Mouse (Mus musculus) lung, postnatal 0 days (tissue): ENCODE measurements around the gene Stx6.

Source experiments
- CTCF ChIP-seq: IDR thresholded peaks from 2 replicates; pipeline ENCODE4 v1.5.1; 2016; ENCODE audit warnings: antibody characterized with exemption, mild to moderate bottlenecking
- EP300 ChIP-seq: IDR thresholded peaks from 2 replicates; pipeline ENCODE4 v1.6.1; 2016; ENCODE audit warnings: antibody characterized with exemption, mild to moderate bottlenecking, control low read depth

DNA sequence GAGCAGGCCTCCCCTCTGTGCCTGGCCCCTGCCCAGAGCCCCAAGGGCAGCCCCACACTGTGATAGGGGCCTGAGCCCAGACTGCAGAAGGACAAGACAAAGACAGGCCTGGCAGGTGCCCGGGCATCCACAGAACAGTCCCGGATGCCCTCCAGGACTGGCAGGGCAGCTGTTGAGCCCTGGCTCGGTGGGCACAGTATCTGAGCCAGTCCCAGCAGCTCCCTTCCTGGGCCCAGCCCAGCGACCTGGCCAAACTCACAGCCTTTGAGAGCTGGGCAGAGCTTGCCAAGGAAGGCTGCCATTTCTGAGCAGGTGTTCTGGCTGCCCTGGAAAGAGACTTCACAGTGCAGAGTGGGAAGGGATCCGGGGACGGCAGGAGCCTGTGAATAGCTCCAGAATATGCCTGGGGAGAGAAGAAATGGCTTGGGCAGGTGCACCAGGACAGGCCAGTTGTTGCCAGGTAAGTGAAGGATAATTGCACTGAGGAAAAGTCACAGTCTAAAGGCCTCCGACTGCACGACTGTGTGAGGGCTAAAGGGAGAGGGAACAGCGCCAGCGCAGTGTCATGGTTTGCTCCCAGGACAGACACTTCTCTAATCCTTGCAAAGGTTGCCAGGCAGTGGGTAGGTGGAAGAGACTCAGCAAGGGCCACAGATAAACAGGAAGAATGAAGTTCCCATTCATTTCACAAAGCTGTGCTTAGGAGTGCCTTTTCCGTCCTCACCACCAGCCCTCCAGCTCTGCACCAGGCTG, 51.7 kb downstream of the Stx6 start:
- TF ChIP-seq CTCF (no peak), EP300 (no peak)
